Comparison of ENCODE assay signal across 9 mouse cellular contexts in genomic region chr5:144794687-144795086, GRCm38 (mm10). TPM values are rescaled to one million over a fixed set of nuclear protein-coding genes. Genes with fewer than 3 reads are reported as not detected.
A peak's percentile ranks its signal among the peaks of the same experiment; 100 is the strongest.
DNase-seq lines count a peak whose midpoint lies in the region; ATAC-seq and TF ChIP-seq lines count a peak whose summit lies in the region.
"Had no signal": no experiment of that assay in that cellular context is flagged by ENCODE, and none has a peak within 500 bp of the region (broad histone marks: within the 10 kb centered on the region; RNA-seq: fewer than 3 reads in every experiment).

No protein-coding gene starts in this region.

- H3K27me3 ChIP-seq in heart, adult 2 months (ENCODE audit: control insufficient read depth, insufficient read depth, low read length) = no peaks in the 10 kb centered on the region
- no peaks in the 10 kb centered on the region for H3K27me3 ChIP-seq in limb, embryonic 11.5 days (ENCODE audit: control insufficient read depth, insufficient read depth, low read length)
- H3K27me3 ChIP-seq: midbrain, embryonic 12.5 days had no signal

- no peaks in the 10 kb centered on the region for H3K4me1 ChIP-seq in heart, adult 2 months (ENCODE audit: control insufficient read depth, insufficient read depth, low read length)
- H3K4me1 ChIP-seq in limb, embryonic 11.5 days (ENCODE audit: control insufficient read depth, insufficient read depth, low read length) = no peaks in the 10 kb centered on the region
- H3K4me1 ChIP-seq: midbrain, embryonic 12.5 days had no signal

- no peaks in the 10 kb centered on the region for H3K36me3 ChIP-seq in heart, adult 2 months (ENCODE audit: control insufficient read depth, insufficient read depth, low read length)
- peaks cover 57% of the 10 kb centered on the region for H3K36me3 ChIP-seq in limb, embryonic 11.5 days (ENCODE audit: control insufficient read depth, insufficient read depth, low read length)

- TF ChIP-seq POLR2A in heart, adult 2 months (IDR thresholded peaks at IDR 0.05; ENCODE audit: insufficient read depth, low read depth, low read length) = no peak

- peak; percentile 76 for TF ChIP-seq CTCF in heart, adult 2 months (IDR thresholded peaks at IDR 0.05)

- no peak overlapping the region for H3K9ac ChIP-seq in heart, adult 2 months (ENCODE audit: low read depth, low read length)
- no peak overlapping the region for H3K9ac ChIP-seq in limb, embryonic 11.5 days (ENCODE audit: low read length)
- H3K9ac ChIP-seq: midbrain, embryonic 12.5 days had no signal

- H3K4me3 ChIP-seq in heart, adult 2 months = no peak overlapping the region
- no peak overlapping the region for H3K4me3 ChIP-seq in limb, embryonic 11.5 days (ENCODE audit: low read depth, low read length)
- H3K4me3 ChIP-seq: midbrain, embryonic 12.5 days had no signal

- H3K27ac ChIP-seq in heart, adult 2 months = no peak overlapping the region
- no peak overlapping the region for H3K27ac ChIP-seq in limb, embryonic 11.5 days (replicated peaks; ENCODE audit: low read depth, low read length)
- H3K27ac ChIP-seq: midbrain, embryonic 12.5 days had no signal

- no peak for TF ChIP-seq EP300 in heart, adult 2 months (IDR thresholded peaks at IDR 0.05; ENCODE audit: insufficient read depth, low read depth, low read length)

- WGBS in heart, adult 2 months = 70% methylated on average over 6 of the region's 6 CpGs
- 72% methylated on average over 6 of the region's 6 CpGs for WGBS in limb, embryonic 11.5 days

- intact Hi-C loops in heart, adult 2 months (cut with DNase I) = loop anchor here (1.0 to 5.0 kb wide), 3 partner anchors 83 to 274 kb away; no protein-coding TSS in a partner anchor
- intact Hi-C loops in heart, postnatal 25 days (cut with DNase I) = no loop called here

- no peak overlapping the region for H3K4me2 ChIP-seq in limb, embryonic 11.5 days (ENCODE audit: low read depth, severe bottlenecking)
- H3K4me2 ChIP-seq: midbrain, embryonic 12.5 days had no signal

- H3K79me2 ChIP-seq in heart, adult 2 months (replicated peaks; ENCODE audit: control insufficient read depth, insufficient read depth, low read length) = no peaks in the 10 kb centered on the region

- peak; percentile 14 to 33 for DNase-seq in heart, adult 2 months
- no peak for DNase-seq in heart, postnatal 25 days (ENCODE audit: low spot score)
- DNase-seq in B cell, adult 2 months = peak; percentile 18 to 24
- peak; percentile 86 for DNase-seq in ZHBTc4 (ENCODE audit: low read depth, low spot score)
- peak; percentile 34 for DNase-seq in limb, embryonic 11.5 days (ENCODE audit: low spot score)
- DNase-seq in right cerebral cortex, postnatal 10 days (ENCODE audit: low spot score in 2 of 2) = peak; percentile 36 to 40
- DNase-seq in urinary bladder, postnatal 36 days (ENCODE audit: low spot score in 2 of 2) = no peak

- no peaks in the 10 kb centered on the region for H3K9me3 ChIP-seq in limb, embryonic 11.5 days (ENCODE audit: control insufficient read depth, low read length)
- H3K9me3 ChIP-seq: midbrain, embryonic 12.5 days had no signal

- ATAC-seq in erythroblast, adult 5-6 weeks (replicated peaks; ENCODE audit: low FRiP score, poor library complexity, severe bottlenecking) = 0 out of 2 replicates have a peak, but pooled peaks have one; percentile 60
- peak; percentile 39; the same call in 1 of the 2 replicates for ATAC-seq in limb, embryonic 11.5 days (ENCODE audit: insufficient number of reproducible peaks, low FRiP score, low TSS enrichment, low read depth)

RNA-seq across cellular contexts. Expression of gene Trrap, which starts 27.2 kb away (rescaled TPM):
- total RNA-seq in heart, adult 2 months (2021) = 10 to 100 TPM; 35.3 to 38.3 TPM
- polyA plus RNA-seq in heart, adult 2 months (2012; rRNA removed) = 52.4 and 59.2 TPM in 2 replicates
- 10 to 100 TPM; 39.4 to 43.0 TPM for total RNA-seq in heart, postnatal 25 days (2021)
- total RNA-seq in erythroblast, adult 5-6 weeks (2015; ENCODE audit: low replicate concordance) = 17.7 and 33.9 TPM in 2 replicates
- 14.5 and 16.5 TPM in 2 replicates for total RNA-seq in erythroblast, adult 5-6 weeks (2017; ENCODE audit: low replicate concordance)
- 105 and 113 TPM in 2 replicates for polyA plus RNA-seq in limb, embryonic 11.5 days (2014; fragmentation: Nextera tagmentation; extraction: Ambion mirVana)

RNA-seq across cellular contexts. Expression of gene Tmem130, which starts 33.1 kb away (rescaled TPM):
- under 1 TPM; 0.21 to 0.27 TPM for total RNA-seq in heart, adult 2 months (2021)
- polyA plus RNA-seq in heart, adult 2 months (2012; rRNA removed) = 0.29 and 0.35 TPM in 2 replicates
- total RNA-seq in heart, postnatal 25 days (2021) = under 1 TPM; 0.21 to 0.36 TPM
- total RNA-seq in erythroblast, adult 5-6 weeks (2015; ENCODE audit: low replicate concordance) = not detected in 2 replicates
- not detected in 2 replicates for total RNA-seq in erythroblast, adult 5-6 weeks (2017; ENCODE audit: low replicate concordance)
- 0.20 and 0.37 TPM in 2 replicates for polyA plus RNA-seq in limb, embryonic 11.5 days (2014; fragmentation: Nextera tagmentation; extraction: Ambion mirVana)

Comparison
In these comparisons a context has a peak if more than half of its experiments do, and no peak if none do; other contexts are left out.
1. DNase-seq: peak in heart, adult 2 months (2 of 2), B cell, adult 2 months (2 of 2), ZHBTc4 (single experiment), limb, embryonic 11.5 days (single experiment) and right cerebral cortex, postnatal 10 days (2 of 2); none in heart, postnatal 25 days (single experiment) and urinary bladder, postnatal 36 days (0 of 2).